Mouse (Mus musculus): Measurements from ENCODE around the gene Efl1. TPM values are rescaled to one million over a fixed set of nuclear protein-coding genes. Genes with fewer than 3 reads are reported as not detected.

Gene Efl1
- total RNA-seq, 2 experiments from 2014 or later: 15.1 to 18.2 TPM

DNA sequence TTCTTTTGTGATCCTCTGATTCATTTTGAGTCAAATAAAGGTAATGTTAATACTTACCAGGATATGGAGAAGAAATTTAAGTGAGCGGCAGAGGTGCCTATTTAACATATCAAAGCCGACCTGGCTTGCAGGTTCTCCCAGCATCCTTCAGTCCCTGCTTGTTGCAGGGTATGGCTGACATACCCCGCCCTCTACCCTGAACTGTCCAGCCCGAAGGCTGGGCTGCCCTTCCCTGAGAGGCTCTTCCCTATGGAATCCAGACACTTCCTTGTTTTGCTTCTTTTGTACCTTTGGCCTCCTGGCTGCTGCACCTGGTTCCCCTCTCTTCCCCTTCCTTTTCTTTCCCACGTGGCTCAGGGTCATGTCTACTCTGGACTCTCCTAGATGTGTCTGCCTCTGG is 160.7 kb downstream of the Efl1 start:
- no peak overlapping the region for H3K4me3 ChIP-seq
- DNase-seq (ENCODE audit: extremely low spot score in 1 of 2, low spot score in 2 of 2): no peak
- H3K27ac ChIP-seq: no peak overlapping the region
- no peak for TF ChIP-seq CTCF (IDR thresholded peaks at IDR 0.05)
- intact Hi-C loops (cut with DNase I): loop anchor here (5.0 kb wide), 1 partner anchor 1557 kb away; no protein-coding TSS in a partner anchor

DNA sequence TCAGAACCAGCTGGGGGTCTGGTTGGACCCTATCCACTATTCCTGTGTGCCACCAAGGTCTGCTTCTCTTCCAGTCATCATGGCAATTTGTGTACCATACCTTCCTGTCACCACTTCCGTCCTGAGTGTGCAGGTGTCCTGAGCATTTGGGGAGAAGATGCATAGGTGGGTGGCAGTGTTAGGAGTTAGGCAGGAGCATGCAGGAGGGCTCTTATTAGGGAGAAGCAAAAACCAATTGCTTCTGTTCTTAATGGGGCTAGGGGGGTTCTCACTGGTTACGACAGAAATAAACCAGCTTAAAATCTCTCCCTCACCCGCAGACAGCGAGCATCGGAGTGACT is 162.4 kb downstream of the Efl1 start:
- Histone ChIP-seq H3K4me3 (no peak overlapping the region), H3K27ac (no peak overlapping the region)
- intact Hi-C loops (cut with DNase I): no loop called here
- DNase-seq (ENCODE audit: extremely low spot score in 1 of 2, low spot score in 2 of 2): no peak
- TF ChIP-seq CTCF (IDR thresholded peaks at IDR 0.05): no peak

DNA sequence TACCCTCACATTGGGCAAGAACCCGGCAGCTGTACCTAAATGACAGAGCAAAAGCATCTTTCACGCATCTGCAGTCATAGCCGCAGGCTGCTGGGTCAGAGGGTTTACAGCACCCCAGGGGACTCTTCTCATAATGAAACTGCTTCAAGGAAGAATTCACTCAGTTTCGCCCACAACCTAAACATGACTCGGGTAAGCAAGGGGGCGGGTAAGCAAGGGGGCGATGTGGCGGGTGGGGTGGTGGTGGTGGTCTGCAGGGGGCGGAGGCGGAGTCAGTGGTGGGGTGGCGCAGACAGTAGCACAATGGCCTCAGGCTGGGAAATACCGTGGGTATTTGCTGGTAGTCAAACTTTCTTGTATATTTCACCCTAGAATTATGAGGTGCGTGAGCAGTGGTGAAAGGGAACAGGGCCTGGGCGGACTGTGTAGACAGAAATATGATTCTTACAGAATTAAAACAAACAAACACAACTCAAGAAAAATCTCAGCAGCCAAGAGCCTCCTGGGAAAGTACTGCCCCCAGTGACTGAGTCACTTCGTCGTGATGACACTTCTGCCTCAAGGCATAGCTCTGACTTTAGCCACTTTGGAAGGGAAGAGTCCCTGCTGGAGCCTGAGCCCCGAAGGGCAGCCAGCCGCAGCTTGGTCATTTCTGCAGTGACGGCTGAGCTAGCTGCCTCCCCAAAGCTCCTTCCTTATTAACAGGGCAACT is 162.9 kb downstream of the Efl1 start:
- Histone ChIP-seq H3K27ac (no peak overlapping the region), H3K4me3 (no peak overlapping the region)
- no peak for TF ChIP-seq CTCF (IDR thresholded peaks at IDR 0.05)
- DNase-seq (ENCODE audit: extremely low spot score in 1 of 2, low spot score in 2 of 2): no peak
- intact Hi-C loops (cut with DNase I): no loop called here

DNA sequence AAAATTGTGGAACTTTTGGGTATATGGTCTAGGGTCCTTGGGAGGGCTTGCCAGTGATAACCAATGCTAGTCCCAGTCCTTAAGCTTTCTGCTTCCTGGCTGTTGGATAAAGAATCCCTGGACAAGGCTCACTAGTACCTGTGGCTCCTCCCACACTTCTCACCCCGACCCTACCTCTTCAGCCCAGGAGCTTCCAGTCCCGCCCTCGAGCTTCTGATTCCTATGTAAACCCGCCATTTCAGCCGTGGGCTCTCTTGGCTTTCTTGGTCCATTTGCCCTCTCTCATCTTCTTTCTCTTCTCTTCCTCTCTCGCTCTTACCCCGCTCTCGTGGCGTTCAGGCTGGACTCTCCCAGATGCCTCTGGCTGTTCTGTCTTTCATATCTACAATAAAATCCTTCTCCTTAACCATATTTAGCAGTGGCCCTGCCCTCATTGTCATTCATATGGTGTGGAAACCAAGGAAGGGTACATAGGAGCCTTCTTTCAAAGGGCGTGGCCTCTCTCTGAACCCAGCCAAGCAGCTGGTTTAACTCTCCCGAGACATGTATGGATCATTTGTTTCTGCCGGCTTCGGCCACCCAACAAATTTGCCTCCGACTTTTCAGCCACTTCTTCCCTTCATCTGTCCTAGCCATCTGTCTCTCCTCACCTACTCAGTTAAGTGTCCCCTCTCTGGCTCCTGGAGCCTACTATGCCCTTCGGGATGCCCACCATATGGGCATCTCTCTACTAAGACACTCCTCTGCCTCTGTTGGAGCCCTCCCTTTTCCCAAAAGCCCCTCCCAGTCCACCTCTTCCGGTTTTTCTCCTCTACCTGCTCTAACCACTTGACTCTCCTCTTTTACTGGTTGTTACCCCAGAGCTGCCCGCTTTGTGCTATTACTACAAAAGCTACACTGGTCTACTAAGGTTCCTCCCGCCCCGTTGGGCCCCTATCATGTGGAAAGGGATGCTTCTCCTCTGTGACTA is 164.1 kb downstream of the Efl1 start:
- no peak overlapping the region for H3K4me3 ChIP-seq
- no peak overlapping the region for H3K27ac ChIP-seq
- DNase-seq (ENCODE audit: extremely low spot score in 1 of 2, low spot score in 2 of 2): no peak
- intact Hi-C loops (cut with DNase I): no loop called here
- no peak for TF ChIP-seq CTCF (IDR thresholded peaks at IDR 0.05)

DNA sequence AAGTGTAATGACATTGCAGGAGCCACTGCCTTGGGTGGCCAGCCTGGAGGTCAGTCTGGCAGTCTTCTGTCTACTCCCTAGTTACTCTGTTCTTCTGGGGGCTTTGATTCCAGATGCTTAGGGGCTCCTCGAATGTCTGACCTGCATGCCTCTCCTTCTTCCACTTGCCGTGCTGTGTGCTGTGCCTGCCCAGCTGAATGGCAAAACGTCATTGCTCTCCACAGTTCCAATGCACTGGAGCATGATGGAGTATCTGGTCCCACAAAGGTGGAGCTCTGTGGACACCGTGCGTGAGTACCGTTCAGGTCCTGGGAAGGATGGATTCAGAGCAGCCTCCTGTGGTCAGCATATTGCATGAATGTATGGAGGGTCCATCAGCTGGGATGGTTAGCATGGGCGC is 171.1 kb downstream of the Efl1 start:
- no peak overlapping the region for H3K4me3 ChIP-seq
- intact Hi-C loops (cut with DNase I): no loop called here
- TF ChIP-seq CTCF (IDR thresholded peaks at IDR 0.05): no peak
- no peak overlapping the region for H3K27ac ChIP-seq
- no peak for DNase-seq (ENCODE audit: extremely low spot score in 1 of 2, low spot score in 2 of 2)

DNA sequence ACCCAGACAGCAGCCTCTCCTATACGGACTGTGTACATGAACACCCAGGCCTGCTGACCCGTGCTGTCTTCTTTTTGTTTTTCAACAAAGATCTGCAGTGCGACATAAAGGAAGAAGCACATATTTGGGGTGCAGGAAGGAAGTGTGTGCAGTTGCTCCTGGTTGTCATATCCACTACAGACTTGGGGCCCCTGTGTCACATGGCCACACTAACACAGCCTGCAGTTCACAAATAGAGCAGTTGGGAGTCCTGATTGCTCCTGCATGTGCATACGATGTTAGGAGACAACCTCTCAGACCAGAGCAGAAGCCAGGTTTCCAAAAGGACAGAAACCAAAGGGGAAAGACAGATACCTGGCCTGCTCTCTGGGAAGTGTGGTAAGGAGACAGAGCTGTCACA is 172.2 kb downstream of the Efl1 start:
- TF ChIP-seq CTCF (IDR thresholded peaks at IDR 0.05): no peak
- intact Hi-C loops (cut with DNase I): no loop called here
- Histone ChIP-seq H3K4me3 (no peak overlapping the region), H3K27ac (no peak overlapping the region)
- no peak for DNase-seq (ENCODE audit: extremely low spot score in 1 of 2, low spot score in 2 of 2)

DNA sequence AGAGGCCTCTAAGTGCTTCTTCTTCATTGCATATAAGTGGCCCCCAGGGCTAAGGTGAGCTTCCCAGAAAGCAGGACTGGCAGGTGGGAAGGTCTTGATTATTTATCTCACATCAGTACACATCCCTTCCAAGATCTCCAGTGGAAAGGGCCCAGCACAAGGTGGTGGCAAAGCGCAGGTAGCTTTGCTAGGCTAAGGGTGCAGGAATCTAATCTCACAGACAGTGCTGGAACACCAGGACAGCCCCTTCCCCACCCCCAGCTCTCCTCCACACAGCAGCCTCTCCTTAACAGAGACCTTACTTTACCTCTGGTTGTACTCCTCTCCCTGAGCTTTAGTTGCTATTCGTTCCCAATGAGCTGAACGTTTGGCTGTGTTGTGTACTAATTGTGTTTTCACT is 173.1 kb downstream of the Efl1 start:
- no peak overlapping the region for H3K4me3 ChIP-seq
- no peak overlapping the region for H3K27ac ChIP-seq
- no peak for DNase-seq (ENCODE audit: extremely low spot score in 1 of 2, low spot score in 2 of 2)
- intact Hi-C loops (cut with DNase I): no loop called here
- no peak for TF ChIP-seq CTCF (IDR thresholded peaks at IDR 0.05)

DNA sequence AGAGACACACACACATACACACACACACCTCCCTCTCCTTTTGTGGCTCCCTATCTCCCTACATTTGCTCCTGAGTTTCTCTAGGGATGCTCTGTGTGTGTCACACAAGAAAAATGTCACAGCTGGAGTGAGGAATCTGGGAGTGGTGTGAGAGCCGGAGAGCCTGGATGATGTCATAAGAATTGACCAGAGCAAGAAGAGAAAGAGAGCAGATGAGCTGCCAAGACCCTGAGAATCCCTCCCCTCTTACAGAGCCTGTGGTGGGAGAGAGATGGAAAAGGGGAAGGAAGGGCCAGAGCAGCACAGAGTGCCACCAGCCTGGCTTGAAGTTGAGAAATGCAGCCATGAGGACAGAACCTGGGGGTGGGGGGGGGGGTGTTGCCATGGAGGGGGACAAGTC is 174.1 kb downstream of the Efl1 start:
- intact Hi-C loops (cut with DNase I): no loop called here
- no peak for DNase-seq (ENCODE audit: extremely low spot score in 1 of 2, low spot score in 2 of 2)
- TF ChIP-seq CTCF (IDR thresholded peaks at IDR 0.05): no peak
- Histone ChIP-seq H3K27ac (no peak overlapping the region), H3K4me3 (no peak overlapping the region)

Other genes starting within 250 kb of the Efl1 start
- gene Saxo2, start 86 bp upstream of the Efl1 start, total RNA-seq (2021): 1 to 10 TPM; 8.2 to 8.6 TPM
- 10 to 100 TPM; 18.3 to 24.4 TPM for gene Mex3b, start 218.7 kb downstream of the Efl1 start, total RNA-seq (2021)